Mouse (Mus musculus) urinary bladder, postnatal 0 days (tissue): Measurements from ENCODE around the gene Lrat. TPM values are rescaled to one million over a fixed set of nuclear protein-coding genes. Genes with fewer than 3 reads are reported as not detected.

ENCODE experiments used
- polyA plus RNA-seq: library from polyadenylated mRNA; unstranded; fragments of >200 nt; fragmentation: Nextera tagmentation; extraction: Ambion mirVana; gene quantifications from 2 replicates; pipeline ENCODE4 v1.2.1, GENCODE M21; 2015

Gene Lrat
- polyA plus RNA-seq, result 0.06 and 0.13 TPM in 2 replicates

DNA sequence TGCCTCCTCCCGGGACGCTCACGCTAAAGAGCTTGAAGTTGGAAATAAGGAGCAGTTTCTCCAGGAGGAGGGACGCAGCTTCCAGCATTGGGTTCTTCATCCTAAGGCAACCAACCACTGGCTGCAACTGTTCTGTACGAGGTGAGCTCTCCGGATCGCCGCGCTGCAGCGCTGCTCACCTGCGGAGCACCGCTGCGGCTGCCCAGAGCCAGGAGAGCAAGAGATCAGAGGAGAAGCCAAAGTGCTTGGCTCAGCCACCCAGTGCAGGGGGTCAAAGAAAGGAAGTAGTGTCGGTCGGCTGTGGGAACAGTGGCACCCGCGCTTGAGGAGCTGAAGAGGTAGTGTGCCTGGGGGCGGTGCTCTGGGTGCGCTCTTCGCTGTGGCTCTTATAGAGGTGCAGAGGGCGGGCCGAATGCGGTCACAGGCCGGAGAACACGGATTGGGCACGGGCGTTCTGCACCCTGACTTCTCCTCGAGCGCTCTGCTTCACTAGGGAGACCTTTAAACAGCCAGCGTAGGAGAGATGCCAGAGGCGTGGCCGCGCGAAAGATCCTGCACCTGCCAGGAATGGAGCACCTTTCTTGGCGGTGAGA is at the start of gene Lrat:
Gene Lrat (minus strand): TSS at position 361 of the 593 bp plus-strand sequence.

GRCm38 (mm10) chr3:82876372-82876739 is 27.4 kb downstream of the Lrat start, which contains the start of gene Rbm46:
TSS of gene Rbm46 (minus strand) at chr3:82876483.

Other genes starting within 250 kb of the Lrat start
- 3.3 and 4.9 TPM in 2 replicates for gene Rbm46, start 27.5 kb downstream of the Lrat start, polyA plus RNA-seq
- 0.91 and 5.2 TPM in 2 replicates for gene Fgg, start 103.8 kb upstream of the Lrat start, polyA plus RNA-seq
- 0.56 and 3.6 TPM in 2 replicates for gene Fga, start 122.1 kb upstream of the Lrat start, polyA plus RNA-seq
- 0.67 and 2.7 TPM in 2 replicates for gene Fgb, start 145.9 kb upstream of the Lrat start, polyA plus RNA-seq
- 42.5 and 46.2 TPM in 2 replicates for gene Plrg1, start 151.5 kb upstream of the Lrat start, polyA plus RNA-seq
- 0.19 and 0.20 TPM in 2 replicates for gene Dchs2, start 224.0 kb upstream of the Lrat start, polyA plus RNA-seq